Mouse (Mus musculus) cerebellum, postnatal 25 days (tissue): ENCODE results near the gene Adck1.

Experiments
- DNase-seq, 2 experiments: peaks; one replicate each; pipeline ENCODE4 v3.0.0; 2021; ENCODE audit warnings: mixed read lengths in 2 of 2

Adck1 gene

DNA sequence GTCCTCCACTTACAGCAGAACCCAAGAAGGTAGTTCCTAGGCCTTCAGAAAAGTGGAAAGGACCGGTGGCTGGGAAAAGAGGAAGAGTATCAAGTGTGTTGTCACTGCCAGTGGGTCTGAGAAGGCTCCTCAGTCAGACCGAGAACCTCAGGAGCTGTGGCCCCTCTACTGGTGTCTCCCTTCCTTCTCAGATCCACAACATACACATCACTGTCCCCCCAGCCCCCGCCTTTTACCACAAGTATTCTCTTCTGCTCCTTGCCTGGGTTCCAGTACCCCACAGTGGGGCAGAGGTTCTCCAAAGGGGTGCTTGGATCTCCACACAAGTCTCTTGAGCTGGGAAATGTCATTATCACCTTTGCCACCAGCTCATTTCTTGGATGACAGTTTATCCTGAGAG, 115.5 kb downstream of the Adck1 start:
- DNase-seq: no peak

DNA sequence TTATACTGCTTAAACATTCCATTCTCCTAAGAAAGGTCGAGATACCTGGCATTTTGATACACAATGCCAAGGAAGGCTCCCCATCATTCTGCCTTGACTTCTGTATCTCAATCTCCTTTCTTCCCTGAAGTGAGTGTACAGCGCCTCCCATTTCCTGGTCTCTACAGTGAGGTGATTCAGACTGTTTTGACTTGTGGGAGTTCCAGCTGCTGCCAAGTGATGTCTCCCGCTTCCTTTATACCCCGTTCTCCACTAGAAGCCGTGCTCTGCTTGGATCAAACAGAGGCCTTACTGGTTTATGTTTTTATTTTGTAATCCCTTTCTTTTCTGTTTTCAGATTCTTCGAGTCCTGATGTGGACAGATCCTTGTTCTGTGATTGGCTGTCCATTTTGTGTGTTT, 116.3 kb downstream of the Adck1 start:
- no peak for DNase-seq

- no peak for DNase-seq
Observed at GRCm38 (mm10) chr12:88481657-88482056, 121.3 kb downstream of the Adck1 start.

DNA sequence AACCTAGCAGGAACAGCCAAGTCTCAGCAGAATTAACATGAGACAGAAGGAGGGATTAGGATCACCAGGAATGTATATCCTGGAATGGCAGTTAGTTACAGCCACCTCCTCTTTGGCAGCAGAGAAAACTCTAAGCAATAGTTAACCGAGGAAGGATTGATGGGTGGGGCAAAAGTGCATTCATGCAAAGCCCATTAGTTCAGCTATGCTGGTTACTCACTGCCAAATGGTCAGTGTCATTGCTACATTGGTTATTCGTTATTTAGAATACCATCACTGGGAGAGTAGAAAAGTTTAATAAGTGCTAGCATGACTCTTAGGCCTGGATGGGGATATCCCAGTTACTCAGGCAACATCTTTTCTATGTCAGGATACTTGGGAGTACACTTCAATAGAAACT, 130.5 kb downstream of the Adck1 start:
- DNase-seq: no peak
